Mouse (Mus musculus): ENCODE data around the gene Gdpgp1.

DNA sequence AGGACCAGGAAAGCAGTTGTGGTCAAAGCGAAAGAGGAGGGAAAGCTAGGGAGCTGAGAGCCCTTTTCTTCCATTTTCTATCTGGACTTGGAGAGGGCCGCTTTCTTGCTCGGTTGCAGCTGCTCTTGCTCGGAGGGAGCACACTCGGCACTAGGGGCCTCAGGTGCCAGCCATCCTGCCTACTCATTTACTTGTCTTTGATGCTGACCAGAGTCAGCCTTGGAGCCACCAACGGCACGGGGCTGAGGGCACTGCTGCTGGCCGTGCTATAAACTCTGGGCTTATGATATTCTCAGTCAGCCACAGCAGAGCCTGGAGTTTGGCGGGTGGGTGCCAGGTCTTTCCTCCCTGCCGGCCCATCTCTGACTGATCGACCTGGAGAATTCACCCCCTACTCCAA lies 33.8 kb upstream of the Gdpgp1 start:
- no peak for TF ChIP-seq EP300 (IDR thresholded peaks at IDR 0.05; ENCODE audit: low read depth)
- no peak for TF ChIP-seq CTCF (IDR thresholded peaks at IDR 0.05; ENCODE audit: low read depth)

Measured in liver, postnatal 0 days (tissue).